Mouse (Mus musculus) lung, postnatal 36 days (tissue): ENCODE data around the gene Wdr90.

Source experiments
- DNase-seq: peaks from one replicate; pipeline ENCODE4 v3.0.0; 2022; ENCODE audit warnings: mixed read lengths

Gene Wdr90

DNA sequence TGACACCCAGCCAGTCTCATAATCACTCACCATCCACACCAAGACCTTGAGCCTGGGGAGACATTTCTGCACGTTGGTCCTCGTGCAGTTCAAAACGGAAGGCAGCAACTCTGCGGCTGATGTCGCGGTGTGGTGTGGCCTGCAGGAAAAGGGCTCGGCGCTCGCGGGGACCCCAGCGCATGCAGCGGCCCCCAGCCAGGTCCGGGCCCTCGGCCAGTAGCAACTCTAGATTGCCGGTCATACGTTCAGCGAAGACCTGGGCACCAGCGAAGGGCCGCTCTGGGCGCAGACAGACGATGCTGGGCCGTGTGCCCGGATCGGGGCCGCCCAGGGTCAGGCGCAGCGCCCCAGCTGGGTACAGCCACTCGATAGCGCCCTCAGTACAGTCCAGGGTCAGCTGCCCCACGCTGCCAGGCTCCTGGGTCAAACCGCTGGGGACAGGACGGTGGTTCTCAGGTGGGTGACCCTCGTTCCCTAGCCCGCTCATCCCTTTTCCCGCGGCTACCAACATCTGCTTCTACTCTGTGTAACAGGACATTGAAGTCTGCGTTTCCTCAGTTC, 65.0 kb downstream of the Wdr90 start:
- DNase-seq, result no peak

DNA sequence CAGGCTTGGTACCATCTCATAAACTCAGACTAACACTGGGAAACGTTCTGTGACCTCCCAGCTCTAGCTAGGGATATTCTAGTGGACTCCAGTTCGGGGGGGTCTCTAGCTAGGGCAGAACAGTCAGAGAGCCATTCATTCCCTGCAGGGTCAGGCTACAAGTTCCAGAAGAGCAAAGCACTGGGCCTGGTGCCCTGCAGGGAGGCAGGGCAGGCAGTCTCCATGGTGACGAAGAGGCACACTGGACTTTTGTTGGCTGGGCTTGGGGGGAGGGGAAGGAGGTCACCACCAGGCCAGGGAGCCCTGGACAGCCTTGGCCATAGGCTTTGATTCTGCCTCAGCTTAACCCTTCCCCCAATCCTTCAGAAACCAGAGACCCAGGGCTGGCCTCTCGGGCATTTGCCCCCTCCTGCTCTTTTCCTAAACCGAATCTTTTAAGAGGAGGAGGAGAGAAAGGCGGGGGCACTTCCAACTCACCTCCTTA, 65.7 kb downstream of the Wdr90 start, which contains the start of gene AC134908.4:
TSS of gene AC134908.4 (minus strand) at position 51 of the 484 bp plus-strand sequence.
- no peak for DNase-seq

DNA sequence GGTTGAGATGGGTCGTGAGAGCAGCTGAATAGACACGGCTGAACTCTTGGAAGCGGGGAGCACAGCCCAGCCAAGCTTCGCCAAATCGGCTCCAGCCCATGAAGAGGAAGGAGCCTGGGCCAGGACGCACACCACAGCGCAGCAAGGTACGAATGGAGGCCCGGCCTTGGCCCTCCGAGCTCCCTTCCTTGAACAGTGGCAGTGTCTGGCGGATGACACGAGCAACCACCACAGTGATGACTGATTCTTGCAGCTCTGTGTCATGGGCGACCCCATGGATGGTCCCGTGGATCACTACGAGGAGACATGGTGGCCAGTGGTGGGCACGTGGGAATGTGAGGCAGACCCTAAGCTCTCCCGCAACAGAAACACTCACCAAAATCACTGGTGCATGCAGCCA, 66.3 kb downstream of the Wdr90 start:
- no peak for DNase-seq
